Mouse (Mus musculus) left cerebral cortex, postnatal 25 days (tissue): Measurements from ENCODE around the gene Ccdc85c. TPM values are rescaled to one million over a fixed set of nuclear protein-coding genes. Genes with fewer than 3 reads are reported as not detected.

Experiments used
- DNase-seq, 2 experiments: peaks; one replicate each; pipeline ENCODE4 v3.0.0; 2022; ENCODE audit warnings: low spot score in 2 of 2, mixed read lengths in 1 of 2
- intact Hi-C: fragments of 180-260 bp; cut with DNase I; formaldehyde crosslinking; loops from one replicate; pipeline ENCODE4 v1.15.1; 2025
- total RNA-seq, 2 experiments: library from RNA; stranded (reverse); gene quantifications; 2 replicates each; pipeline ENCODE4 v1.2.3; 2021

The Ccdc85c gene
- 10 to 100 TPM; 74.7 to 76.9 TPM for total RNA-seq

DNA sequence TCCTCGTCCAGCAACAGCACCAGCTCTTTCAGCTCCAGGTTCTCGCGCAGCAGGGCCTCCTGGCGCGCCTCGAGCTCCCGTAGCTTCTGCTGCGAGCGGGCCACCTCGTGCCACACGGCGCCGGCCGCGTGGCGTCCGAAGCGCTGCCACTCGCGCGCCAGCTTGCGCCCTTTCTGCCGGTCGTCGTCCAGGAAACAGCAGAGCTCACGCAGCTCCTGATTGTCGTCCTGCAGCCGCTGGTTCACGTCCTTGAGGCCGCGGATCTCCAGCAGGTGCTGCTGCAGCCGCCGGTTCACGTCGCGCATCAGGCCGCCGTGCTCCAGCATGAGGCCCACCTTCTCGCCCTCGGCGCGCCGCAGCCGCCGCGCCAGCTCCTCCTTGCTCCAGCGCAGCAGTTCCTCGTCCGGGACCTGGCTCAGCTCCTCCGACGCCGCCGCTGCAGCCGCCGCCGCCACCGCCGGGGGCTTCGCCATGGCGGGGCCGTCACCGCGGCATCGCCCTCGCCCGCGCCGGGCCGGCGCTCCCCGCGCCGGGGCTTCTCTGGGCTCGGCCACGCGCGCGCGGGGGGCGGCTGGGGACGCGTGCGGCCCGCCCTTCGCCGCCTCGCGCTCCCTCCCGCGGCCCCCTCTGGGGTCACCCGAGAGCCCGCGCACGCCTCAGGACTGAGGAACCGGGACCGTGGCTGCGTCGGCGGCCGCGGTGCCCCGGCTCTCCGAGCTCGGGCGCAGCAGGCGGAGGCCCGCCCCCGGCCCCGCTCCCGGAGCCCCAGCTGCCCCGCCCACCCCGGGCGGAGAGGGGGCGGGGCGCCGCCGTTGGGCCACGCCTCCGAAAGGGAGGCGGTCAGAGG is at the start of gene Ccdc85c:
Gene Ccdc85c, minus strand, starts transcription at position 765 of the 847 bp plus-strand sequence.
- DNase-seq: peak; percentile 30 to 61
- intact Hi-C loops: loop anchor here (2.0 kb wide), 2 partner anchors 38 to 56 kb away; no protein-coding TSS in a partner anchor

DNA sequence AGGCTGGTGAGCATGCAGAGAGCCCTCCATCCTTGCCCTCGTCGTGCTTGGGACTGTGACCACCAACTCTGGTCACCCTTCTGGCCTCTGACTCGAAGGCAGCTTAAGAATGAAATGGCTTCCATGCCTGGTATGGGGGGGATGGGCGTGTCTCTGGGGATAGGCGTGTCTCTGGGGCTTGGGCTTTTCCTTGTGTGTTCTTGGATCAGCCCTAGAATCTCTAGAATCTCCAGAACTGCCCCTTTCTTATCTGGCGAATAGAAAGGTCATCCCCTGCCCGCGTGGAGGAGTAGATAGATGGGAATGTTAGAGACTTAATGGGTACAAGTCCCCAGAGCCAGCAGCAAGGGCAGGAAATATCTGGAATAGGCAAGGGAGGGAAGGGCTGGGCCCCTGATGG is 44.9 kb upstream of the Ccdc85c start:
- intact Hi-C loops: no loop called here
- no peak for DNase-seq

DNA sequence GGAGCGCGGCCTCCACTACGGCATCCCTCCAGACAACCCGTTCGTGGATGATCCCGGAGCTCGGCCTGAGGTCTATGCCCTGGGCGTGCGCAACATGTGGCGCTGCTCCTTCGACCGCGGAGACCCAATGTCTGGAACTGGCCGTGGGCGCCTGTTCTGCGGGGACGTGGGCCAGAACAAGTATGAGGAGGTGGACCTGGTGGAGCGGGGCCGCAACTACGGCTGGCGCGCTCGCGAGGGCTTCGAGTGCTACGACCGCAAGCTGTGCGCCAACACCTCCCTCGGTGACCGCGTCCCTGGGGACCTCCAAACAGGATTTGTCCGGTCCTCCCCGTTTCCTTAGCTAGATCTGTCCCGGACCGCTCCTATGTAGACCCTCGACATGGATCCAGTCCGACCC is 43.3 kb upstream of the Ccdc85c start:
- intact Hi-C loops: no loop called here
- no peak for DNase-seq

DNA sequence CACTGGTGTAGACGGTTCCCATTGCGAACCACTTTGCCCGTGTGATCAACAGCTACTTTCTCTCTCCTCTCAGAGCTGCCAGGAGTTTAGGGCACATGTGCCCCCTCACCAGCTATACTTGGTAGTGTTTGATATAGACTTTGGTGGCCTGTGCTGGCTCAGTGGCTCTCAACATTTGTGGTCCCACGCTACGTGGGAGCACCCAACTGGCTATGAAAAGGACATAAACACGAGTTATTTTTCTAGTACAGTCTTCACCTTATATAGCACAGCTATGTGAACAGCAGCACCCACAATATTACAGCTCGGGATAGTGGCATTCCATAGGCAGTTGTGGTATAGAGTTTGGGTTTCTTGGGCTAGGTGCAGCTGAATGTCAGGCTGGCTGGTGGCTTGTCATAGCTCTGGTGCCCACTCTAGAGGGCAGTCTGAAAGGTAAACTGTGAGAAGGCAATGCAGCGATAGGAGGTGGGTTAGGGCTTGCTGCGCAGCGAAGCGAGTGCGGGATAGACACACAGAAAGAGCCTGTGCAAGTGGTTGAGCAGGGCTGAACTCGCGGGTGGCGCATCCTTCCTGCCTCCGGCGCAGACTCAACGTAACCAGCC is 42.7 kb upstream of the Ccdc85c start:
- DNase-seq: peak in 1 of 2 experiments; percentile 72
- intact Hi-C loops: no loop called here

DNA sequence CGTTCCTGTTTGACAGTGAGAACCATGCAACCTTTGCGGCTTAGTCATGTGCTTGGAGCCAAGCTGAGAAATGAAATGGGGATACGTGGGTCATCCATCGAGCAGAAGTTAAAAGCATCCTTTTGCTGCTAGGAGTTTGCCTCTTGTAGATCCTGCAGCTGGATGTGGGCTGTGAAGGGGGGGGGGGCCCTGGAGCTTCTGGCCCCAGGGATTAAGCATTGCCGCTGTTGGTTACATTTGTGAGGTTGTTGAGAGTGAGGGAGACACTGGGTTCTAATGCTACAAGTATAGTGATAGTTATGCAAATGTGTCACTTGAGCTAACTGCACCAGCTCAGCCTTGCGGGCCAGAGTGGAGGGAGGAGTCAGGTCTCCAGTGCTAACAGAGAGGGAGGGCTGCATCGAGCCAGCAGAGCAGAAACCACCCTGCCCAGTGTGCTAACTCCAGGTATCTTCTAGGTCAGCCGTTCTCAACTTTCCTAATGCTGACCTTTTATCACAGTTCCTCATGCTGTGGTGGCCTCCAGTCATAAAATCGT is 42.0 kb upstream of the Ccdc85c start:
- intact Hi-C loops: no loop called here
- DNase-seq: no peak

DNA sequence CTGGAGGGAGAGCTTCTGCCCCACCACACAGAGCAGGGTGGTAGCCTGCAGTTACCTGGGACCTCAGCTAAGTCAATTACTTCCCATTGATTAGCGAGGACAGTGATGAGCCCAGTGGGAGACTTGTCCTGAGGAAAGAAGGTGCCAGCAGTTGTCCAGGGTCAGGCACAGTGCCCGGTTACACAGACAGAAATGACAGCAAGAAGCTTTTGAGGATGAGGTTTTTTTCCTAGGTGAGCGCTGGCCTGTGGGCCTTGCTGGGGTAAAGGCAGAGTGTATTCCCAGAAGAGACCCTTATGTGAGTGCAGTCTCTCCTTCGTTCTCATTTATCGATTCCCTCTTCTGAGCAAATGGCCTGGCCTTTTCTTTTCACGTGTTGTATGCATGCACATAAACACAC is 41.4 kb upstream of the Ccdc85c start:
- intact Hi-C loops: no loop called here
- DNase-seq: no peak

DNA sequence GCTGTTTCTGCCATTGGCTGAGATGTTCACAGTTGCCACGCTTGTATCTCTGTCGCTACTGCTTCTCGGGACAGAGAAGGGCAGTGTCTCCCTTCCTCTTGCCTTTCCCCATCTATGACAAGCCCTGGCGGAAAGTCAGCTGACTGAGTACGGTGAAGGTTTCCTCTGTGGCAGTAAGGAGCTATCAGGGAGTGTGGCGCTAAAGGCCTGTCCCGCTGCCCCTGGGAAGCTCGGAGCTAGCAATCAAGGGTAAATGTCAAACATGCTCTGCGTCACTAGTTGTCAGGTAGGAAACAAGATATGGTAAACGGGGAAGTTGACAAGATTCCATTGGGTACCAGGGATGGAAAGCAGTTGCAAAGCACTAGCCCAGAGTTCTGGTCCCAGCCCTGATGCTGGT is 40.6 kb upstream of the Ccdc85c start:
- DNase-seq: no peak
- intact Hi-C loops: no loop called here

DNA sequence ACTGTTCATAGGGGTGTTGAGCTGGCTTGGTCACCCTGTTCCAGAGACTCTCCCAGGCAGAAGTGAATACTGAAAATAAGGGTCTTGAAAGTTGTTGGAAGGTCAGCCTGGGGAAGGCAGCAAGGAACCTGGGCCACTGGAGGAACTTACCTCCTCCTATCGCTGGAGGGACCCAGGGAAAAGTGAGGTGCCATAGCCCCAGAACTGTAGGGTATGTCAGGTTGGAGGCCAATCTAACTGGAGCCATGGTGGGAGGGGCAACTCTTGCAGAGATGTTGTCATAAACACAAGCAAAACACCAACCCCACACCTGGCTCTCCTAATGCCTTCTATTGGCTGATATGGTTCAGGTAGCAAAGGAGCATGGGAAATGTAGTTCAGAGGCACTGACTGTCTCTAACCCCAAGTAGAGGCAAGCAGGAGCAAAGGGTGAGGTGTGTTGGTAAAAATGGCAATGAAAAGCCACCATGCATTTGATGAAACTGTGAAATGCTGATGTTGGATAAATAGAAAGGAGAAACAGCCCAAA is 38.1 kb upstream of the Ccdc85c start:
- DNase-seq: no peak
- intact Hi-C loops: no loop called here

DNA sequence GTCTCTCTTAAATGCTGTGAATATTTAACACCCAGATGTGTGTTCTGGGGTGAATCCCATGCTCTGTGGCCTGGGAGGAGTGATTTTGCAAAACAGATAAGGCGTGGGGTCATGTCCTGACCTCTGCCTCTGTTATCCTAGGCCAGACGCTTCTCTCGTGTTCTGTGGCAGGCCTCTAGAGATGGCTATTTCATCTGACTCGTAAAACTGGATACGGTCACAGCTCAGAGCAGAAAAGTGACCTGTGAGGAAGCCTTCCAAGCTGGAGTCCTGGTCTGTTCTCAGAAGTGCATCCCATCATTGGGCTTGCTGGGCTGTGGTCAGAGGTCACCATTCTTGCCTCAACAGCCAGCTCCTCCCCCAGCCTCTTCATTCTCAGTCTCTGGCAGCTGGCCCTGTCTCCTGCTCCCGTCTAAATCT is 37.2 kb upstream of the Ccdc85c start:
- intact Hi-C loops: no loop called here

DNA sequence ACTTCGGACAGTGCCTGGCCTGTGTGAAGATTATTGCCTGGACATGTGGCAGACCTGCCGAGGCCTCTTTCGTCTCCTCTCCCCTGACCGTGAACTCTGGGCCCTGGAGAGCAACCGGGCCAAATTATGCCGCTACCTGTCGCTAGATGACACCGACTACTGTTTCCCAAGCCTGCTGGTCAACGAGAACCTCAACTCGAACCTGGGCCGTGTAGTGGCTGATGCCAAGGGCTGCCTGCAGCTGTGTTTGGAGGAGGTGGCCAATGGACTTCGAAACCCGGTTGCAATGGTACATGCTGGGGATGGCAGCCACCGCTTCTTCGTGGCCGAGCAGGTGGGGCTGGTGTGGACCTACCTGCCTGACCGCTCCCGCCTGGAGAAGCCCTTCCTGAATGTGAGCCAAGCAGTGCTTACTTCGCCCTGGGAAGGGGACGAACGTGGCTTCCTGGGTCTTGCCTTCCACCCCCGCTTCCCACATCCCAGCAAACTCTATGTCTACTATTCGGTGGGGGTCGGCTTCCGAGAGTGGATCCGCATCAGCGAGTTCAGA is 36.6 kb upstream of the Ccdc85c start:
- intact Hi-C loops: no loop called here
- no peak for DNase-seq

More for the DNA sequence above, 37.2 kb upstream of the Ccdc85c start:
- DNase-seq: no peak

DNA sequence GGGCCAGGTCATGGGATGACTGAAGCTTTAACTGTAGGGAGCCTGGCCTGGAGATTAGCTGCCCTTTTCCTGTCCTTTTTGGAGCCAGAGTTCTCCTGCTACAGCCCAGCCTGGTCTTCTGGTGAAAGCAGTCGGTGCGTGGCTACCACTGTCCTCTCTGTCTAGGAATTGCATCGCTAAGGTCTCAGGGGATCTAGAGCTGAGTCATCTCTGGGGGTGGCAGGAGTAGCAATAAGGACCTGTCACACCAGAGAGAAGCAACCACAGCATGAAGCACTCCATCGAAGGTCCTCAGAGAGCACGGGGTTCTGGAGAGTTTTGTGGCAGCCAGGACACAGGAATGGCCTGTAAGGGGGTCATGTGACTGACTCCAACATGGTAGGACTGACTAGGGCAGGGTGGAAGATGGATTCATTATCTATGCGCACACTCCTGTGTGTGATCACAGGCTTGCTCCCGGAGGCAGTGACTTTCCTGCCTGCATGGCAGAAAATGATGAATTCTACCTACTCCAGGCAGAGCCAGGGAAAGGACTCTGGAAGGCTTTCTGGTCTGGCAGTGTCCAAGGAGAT is 35.3 kb upstream of the Ccdc85c start:
- no peak for DNase-seq
- intact Hi-C loops: no loop called here

DNA sequence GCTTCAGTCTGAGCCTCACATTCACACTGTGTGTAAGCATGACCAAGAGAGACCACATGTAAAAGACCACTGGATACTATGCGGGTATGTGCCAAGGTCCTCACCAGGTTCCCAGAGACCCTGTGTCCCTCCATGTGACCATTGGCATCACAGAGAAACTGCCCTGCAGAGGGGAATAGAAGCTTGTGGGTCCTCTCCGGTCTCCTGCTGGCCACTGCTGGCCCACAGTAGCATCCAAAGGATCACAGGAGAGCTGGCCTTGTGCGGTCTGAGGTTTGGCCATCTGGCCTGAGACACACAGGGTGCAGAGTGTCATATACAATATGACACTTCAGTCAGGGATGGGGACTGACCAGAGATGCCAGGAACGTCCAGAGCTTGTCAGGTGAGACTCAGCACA is 34.8 kb upstream of the Ccdc85c start:
- intact Hi-C loops: no loop called here
- DNase-seq: no peak

DNA sequence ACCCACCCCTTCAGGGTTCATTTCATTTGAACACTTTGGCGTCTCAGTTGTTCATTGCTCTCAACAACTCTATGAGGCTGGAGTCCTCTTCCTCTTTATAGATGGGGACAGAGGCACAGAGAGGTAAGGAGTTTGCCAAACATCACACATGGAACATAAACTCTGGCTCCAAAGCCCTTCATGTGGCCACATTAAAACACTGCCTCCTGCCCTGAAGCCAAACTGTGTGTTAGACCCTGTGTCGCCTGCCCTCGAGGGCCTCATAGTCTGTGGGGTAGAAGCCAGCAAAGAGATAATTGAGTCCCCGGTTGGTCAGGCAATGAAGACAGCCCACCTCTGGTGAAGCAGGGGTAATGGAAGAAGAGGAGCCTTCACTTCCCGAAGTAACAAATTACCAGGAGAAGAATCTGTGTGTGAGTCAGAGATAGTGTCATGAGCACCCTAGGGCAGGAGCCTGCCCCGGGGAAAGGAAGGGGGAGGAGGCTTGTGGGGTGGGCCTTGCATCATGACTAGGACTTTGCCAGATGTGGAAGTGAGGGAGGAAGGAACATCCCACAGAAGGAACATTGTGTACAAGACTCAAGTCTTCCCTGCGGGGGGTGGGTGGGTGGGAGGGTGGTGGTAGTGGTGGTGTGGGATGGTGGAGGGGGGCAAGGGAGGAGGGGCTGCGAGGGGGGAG is 34.0 kb upstream of the Ccdc85c start:
- intact Hi-C loops: no loop called here
- no peak for DNase-seq

DNA sequence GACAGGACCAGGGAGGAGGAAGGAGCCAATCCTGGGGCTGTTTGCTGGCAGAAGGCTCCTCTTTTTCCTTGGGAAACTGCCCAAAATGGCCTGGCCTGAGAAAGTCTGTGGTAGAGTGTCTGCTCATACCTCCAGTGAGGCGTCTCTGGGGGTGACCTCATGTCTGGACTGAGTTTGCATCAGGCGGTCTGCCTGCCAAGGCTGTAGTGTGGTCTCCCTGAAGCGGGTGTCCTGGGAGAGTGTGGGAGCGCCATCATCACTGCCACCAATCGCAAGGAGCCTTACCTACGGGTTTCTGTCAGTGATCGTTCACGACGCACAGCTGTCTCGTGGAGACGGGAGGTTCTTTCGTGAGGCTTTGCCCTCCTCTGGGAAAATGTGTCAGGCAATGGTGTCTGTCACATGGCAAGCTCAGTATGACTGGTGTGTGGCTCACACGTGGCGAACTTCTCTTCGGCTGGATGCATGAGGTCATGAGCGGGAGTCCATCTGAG is 33.2 kb upstream of the Ccdc85c start:
- intact Hi-C loops: no loop called here
- DNase-seq: no peak

DNA sequence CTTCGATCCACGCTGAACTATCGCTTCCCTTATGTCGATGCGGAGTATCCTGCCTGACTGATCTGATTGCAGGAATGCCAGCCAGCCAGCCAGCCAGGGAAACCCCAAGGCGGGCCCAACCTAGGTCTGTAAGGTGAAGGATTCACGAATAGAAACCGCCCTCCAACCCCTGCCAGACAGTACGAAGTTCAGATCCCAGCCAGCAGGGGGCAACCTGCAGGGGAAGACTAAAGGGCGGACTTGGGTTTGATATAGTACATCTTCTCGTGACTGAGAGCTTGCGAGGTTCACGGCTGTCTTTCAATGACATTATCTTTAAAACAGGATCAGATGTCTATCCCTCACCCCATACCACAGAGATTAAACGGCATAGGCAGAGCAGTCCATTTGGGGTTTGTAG is 32.3 kb upstream of the Ccdc85c start:
- peak in 1 of 2 experiments; percentile 32 for DNase-seq

DNA sequence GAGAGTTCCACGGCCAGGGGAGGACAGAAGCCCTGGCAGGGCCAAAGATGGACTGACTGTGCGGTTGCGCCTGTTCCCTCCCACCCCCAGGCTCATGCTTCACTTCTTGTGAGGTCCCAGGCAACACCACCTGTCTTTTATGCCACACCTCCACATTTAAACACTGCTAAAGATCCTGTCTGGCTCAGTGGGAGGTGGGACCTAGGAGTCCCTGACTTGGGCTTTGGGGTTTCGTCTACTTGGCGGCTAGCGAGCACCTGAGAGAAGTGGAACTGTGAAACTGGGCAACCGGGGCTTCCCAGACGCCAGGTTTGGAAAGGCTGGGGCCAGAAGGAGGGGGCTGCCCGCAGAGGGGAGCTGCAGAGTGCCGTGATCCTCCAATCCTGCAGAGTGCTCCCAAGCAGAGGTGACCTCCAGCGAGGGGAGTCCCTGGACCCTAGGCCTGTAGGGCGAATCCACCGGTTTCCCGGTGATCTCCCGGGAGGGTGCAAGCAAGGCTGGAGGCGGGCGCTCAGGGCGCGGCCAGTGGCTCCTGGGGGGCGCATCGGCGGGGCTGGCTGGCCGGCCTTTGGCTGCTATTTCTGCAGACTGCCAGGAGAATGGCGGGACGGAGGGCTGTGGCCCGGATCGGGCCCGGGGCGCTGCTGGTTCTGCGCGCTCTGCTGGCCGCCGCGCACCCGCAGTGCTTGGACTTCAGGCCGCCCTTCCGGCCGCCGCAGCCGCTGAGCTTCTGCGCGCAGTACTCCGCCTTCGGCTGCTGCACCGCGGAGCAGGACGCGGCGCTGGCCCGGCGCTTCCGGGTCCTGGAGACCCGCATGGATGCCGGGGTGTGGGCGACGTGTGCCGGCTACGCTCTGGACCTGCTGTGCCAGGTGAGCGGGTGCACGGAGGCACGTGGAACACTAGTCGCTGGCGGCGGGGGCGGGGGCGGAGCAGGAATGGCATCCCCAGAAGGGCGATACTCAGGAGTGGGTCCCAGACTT is 30.9 kb upstream of the Ccdc85c start, which contains the start of gene Hhipl1:
Gene Hhipl1, plus strand, starts transcription at position 459 of the 983 bp plus-strand sequence.
- peak; percentile 25 to 42 for DNase-seq
- intact Hi-C loops: no loop called here

More for the DNA sequence above, 32.3 kb upstream of the Ccdc85c start:
- intact Hi-C loops: no loop called here

DNA sequence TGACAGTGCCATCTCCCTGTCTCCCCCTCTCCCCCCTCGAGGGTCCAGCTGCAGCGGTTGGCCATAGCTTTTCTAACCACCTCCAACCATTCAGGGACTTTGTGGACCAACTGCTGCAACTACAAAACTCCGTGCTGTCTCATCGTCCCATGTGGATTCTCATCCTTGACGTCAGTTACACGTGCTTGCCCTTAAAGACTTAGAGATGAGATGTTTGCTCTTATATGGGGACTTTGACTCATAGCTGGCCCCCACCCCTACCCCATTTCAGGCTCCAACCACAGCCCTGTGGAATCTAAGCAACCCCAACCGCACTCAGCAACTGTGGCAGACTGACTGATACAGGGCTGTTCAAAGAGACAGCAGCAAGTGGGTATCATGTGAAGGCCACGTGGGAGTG is 29.9 kb upstream of the Ccdc85c start:
- no peak for DNase-seq
- intact Hi-C loops: no loop called here

DNA sequence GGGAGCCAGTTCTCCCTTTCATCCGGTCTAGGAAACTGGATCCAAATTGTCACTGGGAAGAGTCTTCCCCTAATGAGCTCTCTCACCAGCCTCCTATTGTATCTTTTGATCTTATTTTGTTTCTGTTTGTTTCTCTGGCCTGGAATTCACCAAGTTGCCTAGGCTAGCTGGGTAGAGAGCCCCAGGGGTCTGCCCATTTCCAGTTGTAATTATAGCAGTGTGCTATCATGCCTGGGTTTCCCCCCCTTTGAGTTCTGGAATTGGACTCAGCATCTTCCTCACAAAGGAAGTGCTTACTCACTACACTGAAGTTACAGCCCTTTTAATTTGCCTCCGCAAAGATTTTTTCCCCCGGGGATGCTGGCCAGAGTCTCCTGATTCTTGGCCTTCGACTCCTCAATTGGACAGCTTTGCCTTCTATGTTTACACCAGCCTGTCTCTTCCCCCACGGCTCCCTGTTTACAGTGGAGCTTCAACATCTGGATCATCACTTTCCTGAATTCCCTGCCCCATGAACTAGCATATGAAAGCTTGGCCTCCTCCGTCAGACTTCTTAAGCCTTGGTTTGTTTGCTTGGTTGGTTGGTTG is 28.6 kb upstream of the Ccdc85c start:
- intact Hi-C loops: no loop called here
- DNase-seq: no peak
